Mouse (Mus musculus) B cell, adult 2 months (primary cell): ENCODE results near the gene Prrt1.

Source experiments
- DNase-seq, 2 experiments: peaks; one replicate each; pipeline ENCODE4 v3.0.0; 2022

Prrt1 gene

DNA sequence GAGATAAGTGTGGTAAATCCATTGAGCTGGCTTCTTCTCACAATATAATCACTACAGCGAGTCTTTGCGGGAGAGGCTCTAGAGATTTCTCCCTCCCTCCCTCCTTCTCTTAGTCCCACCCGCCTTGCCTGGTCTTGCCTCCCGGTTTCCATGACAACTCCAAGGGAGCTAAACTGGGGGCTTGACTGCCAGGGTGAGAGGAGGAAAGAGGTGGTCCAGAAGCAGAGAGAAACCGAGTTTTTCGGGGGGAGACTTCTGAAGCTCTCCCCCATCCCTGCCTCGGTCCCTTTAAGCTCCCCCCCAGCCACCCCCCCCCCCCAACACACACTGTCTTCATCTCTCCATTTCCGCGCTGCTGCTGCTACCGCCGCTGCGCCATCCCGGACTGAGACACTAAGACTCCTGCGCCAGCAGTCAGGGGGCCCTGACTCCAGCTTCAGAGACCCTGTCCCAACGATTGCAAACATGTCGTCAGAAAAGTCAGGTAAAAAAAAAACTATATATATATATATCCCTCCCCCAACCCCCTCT is at the start of gene Prrt1:
Prrt1 (plus strand) TSS at position 313 of the 531 bp plus-strand sequence.
- DNase-seq: no peak

DNA sequence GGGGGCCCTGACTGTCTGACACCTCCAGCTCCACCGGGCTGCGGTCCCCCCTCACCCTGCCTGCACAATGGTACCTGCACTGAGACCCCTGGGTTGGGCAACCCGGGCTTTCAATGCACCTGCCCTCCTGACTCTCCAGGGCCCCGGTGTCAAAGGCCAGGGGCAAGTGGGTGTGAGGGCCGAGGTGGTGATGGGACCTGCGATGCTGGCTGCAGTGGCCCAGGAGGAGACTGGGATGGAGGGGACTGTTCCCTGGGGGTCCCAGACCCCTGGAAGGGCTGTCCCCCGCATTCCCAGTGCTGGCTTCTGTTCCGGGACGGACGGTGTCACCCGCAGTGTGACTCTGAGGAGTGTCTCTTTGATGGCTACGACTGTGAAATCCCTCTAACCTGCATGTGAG is 46.8 kb upstream of the Prrt1 start:
- no peak for DNase-seq

DNA sequence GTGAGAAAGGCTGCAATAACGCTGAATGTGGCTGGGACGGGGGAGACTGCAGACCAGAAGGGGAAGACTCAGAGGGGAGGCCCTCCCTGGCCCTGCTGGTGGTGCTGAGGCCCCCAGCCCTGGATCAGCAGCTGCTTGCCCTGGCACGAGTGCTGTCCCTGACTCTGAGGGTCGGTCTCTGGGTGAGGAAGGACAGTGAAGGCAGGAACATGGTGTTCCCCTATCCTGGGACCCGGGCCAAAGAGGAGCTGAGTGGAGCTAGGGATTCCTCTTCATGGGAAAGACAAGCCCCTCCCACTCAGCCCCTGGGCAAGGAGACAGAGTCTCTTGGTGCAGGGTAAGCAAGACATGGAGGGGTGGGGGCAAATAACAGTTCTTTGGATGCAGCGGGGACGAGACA is 45.9 kb upstream of the Prrt1 start:
- no peak for DNase-seq

DNA sequence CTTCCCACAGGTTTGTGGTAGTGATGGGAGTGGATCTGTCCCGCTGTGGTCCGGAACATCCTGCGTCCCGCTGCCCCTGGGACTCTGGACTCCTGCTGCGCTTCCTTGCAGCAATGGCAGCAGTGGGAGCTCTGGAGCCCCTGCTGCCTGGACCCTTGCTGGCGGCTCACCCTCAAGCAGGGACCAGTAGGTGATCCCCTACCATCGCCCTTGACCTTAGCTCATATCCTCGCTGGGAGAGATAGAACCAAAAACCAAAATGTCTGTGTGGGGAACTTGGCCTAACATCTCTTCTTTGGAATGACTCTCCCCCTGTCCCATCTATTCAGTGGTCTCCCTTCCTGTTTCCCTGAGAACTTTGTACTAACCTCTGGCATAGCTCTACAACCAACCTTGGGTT is 45.5 kb upstream of the Prrt1 start:
- no peak for DNase-seq

DNA sequence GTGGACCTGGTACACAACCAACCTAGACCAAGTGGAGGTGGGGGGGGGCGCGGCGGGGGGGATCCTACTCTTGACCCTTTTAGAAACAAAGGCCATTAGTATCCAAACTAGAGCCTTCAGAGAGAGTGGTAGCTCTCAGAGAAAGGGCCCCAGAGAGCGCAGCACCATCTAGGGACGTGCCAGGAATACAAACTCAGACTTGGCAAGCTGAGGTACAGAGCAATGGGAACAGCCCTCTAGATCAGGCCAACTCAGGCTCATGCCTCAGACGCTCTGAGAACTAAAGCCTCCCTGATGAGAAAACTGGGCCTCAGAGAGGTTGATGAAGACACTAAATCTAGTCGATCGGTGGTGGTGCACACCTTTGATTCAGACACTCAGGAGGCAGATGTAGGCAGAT is 44.2 kb upstream of the Prrt1 start:
- no peak for DNase-seq

DNA sequence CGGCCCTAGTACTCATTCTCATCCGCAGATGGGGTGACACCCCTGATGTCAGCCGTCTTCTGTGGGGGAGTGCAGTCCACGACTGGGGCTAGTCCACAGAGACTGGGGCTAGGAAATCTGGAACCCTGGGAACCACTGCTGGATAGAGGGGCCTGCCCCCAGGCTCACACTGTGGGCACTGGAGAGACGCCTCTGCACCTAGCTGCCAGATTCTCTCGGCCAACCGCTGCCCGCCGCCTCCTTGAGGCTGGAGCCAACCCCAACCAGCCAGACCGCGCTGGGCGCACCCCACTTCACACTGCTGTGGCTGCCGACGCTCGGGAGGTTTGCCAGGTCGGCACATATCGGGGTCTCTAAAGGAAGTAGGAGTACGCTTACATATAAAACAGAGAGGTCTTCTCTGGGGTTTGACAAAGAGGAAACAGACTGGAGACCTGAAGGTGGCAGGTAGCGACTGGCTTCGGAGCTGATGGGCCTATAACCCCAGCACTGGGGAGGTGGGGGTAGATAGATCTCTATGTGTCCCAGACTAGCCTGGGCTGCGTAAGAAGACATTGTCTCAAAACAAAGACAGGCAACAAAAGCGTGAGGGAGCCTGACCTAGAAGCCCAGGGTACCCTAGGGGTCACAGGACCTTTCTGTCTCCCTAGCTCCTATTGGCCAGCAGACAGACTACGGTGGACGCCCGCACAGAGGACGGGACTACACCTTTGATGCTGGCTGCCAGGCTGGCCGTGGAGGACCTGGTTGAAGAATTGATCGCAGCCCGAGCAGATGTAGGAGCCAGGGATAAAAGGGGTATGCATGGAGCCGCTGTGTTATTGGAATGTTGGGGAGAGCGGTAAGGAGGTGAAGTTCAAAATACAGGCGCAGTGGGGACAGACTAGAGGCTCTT is 43.2 kb upstream of the Prrt1 start:
- no peak for DNase-seq

DNA sequence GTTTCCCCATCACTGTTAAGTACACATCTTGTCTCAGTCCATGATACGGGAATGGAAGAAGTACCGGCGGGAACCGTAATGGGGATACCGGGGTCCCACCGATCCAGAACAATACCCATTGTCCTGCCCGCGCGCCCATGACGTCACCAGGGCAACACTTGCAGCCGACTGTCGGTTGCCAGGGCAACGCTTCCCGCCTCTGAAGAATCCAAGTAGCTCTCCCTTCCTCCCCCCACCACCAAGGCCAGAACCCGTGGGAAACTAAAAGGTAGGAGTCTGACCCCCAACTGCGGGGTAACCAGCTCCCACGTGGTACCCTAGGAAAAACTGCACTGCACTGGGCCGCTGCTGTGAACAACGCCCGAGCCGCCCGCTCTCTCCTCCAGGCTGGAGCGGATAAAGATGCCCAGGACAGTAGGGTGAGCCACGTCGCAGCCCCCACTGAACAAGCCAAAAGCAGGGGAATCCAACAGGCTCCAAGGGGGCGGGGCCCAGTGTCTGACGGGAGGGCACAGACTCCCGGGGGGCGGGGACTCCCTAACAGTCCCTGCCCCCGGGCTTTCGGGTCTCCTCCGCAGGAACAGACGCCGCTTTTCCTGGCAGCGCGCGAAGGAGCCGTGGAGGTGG is 42.4 kb upstream of the Prrt1 start:
- DNase-seq: peak; percentile 71 to 72

DNA sequence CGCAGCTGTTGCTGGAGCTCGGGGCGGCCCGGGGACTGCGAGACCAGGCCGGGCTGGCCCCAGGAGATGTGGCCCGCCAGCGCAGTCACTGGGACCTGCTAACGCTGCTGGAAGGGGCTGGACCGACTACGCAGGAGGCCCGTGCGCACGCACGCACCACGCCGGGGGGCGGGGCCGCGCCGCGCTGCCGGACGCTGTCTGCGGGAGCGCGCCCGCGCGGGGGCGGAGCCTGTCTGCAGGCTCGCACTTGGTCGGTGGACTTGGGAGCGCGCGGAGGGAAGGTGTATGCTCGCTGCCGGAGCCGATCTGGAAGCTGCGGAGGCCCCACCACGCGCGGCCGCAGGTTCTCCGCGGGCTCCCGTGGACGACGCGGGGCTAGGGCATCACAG is 41.9 kb upstream of the Prrt1 start:
- peak; percentile 99 to 100 for DNase-seq

DNA sequence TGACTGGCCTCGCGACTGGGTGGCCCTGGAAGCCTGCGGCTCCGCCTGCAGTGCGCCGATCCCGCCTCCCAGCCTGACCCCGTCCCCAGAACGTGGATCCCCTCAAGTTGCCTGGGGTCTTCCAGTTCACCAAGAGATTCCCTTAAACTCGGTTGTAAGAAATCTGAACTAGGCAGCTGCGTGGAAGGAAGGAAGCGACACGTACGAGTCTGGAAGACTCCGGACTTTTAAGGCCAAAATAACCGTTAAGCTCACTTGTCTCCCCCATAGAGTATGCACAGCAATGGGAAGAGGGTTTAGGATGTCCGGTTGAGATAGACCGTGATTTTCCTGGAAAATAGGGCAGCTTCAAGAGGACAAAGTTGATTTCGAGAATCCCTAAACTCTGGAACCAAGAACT is 41.5 kb upstream of the Prrt1 start:
- DNase-seq: no peak

DNA sequence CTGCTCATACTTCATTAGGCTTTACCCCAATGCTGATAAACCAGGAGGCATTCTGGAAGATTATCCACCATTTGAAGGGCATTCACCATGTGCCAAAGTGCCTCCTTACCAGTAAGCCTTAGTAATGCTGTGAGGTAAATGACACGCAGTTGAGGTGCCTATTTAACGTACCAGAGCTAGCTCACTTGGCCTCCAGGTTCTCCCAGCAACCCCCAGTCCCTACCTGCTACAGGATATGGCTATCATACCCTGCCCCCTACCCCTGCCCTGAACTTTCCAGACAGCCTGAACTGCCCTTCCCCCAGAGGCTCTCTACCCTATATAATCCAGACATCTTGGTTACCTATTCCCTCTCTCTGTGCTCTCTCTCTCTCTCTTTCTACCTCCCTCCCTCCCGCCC is 40.6 kb upstream of the Prrt1 start:
- no peak for DNase-seq

DNA sequence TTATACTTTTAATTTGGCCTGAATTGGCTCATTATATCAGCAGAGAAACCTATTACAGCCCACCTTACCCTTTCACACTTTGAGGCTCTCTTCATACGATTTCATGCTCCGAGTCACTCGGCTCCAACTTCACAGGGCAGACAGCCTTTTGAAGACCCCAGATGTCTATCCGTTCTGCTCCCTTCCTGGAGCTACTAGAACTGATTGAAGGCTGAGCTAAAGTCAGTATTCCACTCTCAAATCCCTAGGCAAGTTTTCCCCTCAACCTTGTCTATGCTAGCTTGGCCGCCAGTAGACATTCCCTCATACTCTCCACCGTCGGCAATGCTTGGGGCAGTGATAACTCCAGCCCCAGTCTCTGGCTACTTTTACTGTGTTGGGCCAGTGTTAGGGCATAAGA is 40.1 kb upstream of the Prrt1 start:
- no peak for DNase-seq

DNA sequence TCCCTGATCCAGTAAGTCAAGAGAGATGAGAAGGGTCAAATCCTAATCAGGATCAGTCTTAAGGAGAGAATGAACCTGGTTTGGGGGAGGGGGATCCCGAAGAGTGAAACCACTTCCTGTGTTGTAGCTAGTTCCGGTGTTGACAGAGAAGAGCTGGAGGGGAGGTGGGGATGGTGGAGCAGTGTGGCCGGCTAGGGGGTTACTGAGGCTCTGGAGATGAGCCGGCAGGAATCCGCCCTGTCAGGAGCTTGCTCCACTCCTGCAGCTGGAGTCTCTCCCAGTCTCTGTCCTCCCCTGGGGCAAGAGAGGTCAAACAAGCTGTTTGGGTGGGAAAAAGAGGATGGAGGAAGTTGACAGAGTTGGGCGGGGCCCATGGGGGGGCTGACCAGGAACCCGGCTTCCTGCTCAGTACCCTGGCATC is 39.6 kb upstream of the Prrt1 start, which contains the start of gene Gpsm3:
Gpsm3 (plus strand) TSS at position 126 of the 421 bp plus-strand sequence.
- DNase-seq: peak; percentile 61 to 64

DNA sequence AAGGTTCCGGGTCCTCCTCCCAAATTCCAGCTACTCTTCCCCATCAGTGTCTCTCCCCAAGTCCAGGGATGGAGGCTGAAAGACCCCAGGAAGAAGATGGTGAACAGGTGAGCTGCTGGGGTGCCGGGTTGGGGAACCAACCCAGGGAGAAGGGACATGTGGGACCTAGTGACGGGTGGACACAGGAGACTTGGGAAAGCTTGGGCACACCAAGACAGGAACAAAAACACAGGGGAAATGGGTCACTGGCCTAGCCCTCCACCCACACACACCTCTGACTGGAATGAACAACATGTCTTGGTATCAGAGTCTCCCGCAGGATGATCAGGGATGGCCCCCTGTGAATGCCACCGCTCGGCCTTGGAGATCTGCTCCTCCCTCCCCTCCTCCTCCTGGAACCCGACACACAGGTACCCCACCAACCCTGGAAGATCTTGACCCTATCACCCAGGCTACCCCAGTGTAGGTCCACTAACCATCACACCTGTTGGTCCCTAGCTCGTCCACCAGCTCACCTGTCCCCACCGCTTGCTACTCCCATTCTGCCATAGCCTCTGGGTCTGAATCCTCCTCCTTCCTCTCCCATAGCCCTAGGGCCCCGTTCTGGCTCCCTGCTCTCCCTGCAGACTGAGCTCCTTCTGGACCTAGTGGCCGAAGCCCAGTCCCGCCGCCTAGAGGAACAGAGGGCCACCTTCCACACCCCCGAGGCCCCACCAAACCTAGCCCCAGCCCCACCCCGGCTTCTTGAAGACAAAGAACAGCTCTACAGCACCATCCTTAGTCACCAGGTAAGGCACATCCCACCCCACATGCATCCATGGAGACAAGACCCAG is 39.0 kb upstream of the Prrt1 start:
- DNase-seq: no peak

DNA sequence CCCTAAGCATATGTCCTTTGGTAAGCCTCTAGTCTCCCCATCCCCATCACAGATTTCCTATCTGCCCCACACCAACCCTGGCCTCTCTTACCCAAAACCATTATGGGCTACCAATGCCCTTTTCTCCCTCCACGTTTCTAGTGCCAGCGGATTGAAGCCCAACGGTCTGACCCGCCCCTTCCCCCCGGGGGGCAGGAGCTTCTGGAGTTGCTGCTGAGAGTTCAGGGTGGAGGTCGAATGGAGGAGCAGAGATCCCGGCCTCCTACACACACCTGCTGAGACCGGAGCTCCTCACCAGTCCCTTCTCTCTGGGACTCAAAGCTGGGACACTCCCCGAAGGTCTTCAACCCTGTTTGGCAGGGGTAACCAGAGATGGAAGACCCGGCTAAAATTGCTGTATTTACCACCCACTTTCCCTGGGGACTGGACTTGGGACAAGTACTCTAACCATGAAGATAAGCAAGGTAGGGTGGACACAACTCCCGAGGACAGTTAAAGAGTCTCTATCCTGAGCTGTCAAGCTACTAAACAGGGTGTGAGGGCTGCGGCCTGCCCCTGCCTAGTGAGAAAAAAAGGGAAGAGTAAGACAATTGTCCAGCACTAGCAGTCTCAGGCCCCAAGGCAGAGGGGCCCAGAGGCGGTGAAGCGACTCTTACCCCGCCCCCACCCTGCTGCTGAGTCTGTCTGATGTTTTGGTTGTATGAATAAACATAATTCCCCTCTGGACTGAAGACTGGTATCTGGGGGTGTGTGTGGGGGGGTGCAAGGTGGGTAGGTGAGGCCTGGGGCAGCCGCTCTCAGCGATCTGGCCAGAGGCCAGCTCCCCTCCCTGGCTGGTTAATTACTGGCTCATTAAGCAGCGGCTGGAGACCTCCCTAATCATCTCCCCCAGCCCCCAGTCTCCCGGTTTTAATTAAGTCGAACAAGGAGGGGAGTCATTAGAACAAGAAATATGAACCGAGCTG is 38.0 kb upstream of the Prrt1 start, which contains the start of gene Pbx2:
Pbx2 (plus strand) TSS at position 238 of the 965 bp plus-strand sequence.
- peak; percentile 22 to 29 for DNase-seq

DNA sequence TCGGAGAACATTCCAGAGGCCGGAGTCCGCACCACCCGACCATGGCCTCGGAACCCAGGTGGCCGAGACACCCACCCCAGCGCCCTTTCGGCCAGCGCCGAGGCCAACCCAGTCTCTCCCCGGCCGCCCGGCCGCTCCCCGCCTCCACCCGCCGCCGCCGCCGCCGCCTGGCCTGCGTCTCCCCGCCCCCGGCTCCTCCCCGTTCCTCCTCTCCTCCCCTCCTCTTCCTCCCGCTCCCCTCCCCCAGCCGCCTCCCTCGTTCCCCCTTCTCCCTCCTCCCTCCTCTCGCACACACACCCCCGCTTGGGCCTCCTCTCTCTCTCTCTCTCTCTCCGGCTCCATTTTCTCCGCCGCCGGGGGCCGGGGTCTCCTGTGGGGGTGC is 37.3 kb upstream of the Prrt1 start:
- DNase-seq: peak; percentile 77 to 79

DNA sequence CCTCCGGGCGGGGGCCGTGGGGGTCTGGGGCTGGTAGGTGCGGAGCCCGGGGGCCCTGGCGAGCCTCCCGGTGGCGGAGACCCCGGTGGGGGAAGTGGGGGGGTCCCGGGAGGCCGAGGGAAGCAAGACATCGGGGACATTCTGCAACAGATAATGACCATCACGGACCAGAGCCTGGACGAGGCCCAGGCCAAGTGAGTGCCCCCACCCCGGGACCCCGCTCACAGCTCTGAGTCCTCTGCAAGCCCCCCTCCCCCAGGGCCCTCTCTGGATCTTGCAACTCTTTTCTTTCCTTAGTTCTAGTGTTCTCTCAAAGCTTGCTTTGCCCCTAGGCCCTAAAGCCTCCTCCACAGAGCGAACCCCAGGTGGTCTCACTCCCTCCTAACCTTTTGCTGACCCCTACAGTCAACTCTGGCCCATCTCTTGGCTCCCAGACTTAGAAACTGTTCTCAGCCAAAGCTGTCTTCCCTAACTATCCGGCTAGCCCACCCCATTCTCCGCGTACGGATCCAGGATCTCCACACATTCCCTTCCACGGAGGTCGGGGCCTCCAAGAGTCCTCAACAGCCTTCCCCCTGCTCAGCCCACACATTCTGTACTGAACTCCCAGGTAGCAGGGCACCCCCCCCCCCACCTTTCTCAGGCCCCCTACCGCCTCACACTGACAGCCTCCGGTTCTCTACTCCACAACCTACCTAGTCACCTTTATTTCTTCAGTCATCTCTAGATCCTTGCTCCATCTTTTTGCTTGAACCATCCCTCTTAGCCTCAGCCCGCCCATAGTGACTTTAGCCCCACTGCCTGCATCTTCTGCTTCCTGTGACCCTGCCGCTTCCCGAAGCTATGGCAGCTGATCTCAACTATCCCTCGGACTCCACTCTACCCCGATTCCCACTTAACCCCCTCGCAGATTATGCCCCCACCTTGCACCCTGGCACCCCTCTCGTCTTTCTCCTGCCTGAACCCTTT is 36.5 kb upstream of the Prrt1 start:
- DNase-seq: no peak

DNA sequence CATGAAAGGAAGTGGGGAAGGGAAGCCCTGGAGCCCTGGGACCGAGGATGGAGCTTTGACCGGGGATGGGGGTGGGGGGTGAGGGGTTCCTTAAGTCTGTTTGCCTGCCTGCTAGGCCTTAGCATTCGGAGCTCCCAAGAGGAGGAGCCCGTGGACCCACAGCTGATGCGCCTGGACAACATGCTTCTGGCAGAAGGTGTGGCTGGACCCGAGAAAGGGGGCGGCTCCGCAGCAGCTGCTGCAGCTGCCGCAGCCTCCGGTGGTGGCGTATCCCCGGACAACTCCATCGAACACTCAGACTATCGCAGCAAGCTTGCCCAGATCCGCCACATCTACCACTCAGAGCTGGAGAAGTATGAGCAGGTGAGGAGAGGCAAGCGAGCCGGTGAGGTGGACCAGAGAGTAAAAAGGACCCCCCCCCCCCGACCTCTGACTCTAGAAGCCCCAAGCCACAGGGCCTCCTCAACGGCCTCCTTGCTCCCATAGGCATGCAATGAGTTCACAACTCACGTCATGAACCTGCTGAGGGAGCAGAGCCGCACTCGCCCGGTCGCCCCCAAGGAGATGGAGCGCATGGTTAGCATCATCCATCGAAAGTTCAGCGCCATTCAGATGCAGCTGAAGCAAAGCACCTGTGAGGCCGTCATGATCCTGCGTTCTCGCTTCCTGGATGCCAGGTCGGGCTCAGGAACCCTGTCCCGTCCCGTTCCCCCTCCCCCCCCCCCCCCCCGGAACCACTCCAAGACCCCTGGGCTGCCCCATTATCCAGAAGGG is 35.4 kb upstream of the Prrt1 start:
- no peak for DNase-seq

DNA sequence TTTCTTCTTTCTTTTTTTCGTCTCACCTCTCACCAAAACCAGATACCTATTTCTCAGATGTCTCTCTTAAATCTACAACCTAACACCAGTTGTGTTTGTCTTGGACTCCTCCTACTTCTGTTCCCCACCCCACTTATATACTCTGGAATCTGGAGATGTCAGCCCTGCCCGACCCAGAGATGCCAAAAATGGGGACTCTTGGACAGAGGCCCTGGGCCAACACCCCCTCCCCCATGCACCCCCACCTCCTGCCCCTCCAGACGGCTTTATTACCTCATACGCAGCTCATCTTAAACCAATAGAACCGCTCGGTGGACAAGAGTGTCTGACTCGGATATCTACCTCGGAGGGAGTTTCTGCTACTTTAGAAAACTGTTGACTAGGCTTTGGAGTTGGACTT is 33.2 kb upstream of the Prrt1 start:
- no peak for DNase-seq

DNA sequence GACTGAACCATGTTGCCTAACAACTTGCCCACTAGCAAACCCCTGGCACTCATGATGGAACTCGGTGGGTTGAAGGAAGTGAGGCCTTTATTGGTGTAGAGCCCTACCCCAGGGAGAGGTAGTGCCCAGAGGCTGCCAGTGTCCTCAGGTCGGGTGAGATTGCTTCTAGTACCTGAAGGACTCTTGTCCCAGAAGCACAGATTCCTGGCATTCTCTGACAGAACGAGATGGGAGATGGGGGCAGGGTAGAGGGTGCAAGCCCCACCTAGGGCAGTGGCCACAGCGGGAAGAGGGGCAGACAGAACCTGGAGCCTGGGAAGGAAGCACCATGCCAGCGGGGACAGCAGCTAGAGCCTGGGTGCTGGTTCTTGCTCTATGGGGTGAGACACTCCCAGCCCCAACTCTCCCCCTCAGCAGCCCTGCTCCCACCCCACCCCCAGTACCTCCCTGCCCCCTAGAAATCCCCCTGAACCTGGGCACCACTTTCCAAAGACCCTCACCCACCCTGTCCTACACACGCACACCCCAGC is 31.7 kb upstream of the Prrt1 start, which contains the start of gene Ager:
Ager (plus strand) TSS at position 297 of the 530 bp plus-strand sequence.
- no peak for DNase-seq
